Mouse (Mus musculus) R1 (cell line): ENCODE results near the gene Mdh2.

ENCODE experiments used
- DNase-seq: peaks from one replicate; pipeline ENCODE4 v3.0.0-alpha.2; 2018; ENCODE audit warnings: low read depth, low spot score

Gene Mdh2

GRCm38 (mm10) chr5:135778471-135779445 is at the start of gene Mdh2:
Gene Mdh2 (plus strand): TSS chr5:135778480.
- peak; percentile 100 for DNase-seq

DNA sequence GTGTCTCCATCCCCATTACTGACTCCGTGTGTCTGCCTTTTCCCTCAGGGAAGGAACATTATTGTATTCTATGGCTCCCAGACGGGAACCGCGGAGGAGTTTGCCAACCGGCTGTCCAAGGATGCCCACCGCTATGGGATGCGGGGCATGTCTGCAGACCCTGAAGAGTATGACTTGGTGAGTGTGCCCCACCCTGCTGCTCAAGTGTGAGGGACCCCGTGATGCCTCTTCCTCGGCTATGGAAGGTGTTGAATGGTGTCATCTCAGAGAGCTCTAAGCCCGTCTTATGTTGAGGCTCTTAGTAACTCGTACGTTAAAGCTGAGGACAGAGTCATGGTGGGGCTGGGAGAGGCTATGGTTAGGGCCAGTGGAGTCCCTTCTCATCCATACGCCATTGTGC is 48.9 kb upstream of the Mdh2 start:
- DNase-seq: no peak

GRCm38 (mm10) chr5:135730278-135730677 is 48.0 kb upstream of the Mdh2 start:
- DNase-seq: no peak

GRCm38 (mm10) chr5:135730916-135731315 is 47.4 kb upstream of the Mdh2 start:
- no peak for DNase-seq

DNA sequence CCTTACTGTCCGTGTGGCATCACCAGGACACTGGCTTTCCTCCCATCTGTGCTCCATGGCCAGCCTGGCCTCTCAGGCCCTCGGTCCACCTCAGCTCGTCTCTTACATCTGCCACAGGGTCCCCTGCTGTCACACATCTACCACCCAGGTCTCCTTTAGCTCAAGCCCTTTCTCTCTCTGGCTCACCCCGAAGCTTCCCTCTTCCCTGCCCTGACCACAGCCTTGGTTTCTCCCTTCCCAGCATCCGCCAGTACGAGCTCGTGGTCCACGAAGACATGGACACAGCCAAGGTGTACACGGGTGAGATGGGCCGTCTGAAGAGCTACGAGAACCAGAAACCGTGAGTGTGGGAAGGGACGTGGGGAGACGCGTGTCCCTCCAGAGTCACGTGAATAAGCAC is 47.0 kb upstream of the Mdh2 start:
- no peak for DNase-seq

GRCm38 (mm10) chr5:135733071-135733470 is 45.2 kb upstream of the Mdh2 start:
- DNase-seq: peak; percentile 64

- DNase-seq: no peak
These were observed 44.1 kb upstream of the Mdh2 start for GRCm38 (mm10) chr5:135734057-135734680.

DNA sequence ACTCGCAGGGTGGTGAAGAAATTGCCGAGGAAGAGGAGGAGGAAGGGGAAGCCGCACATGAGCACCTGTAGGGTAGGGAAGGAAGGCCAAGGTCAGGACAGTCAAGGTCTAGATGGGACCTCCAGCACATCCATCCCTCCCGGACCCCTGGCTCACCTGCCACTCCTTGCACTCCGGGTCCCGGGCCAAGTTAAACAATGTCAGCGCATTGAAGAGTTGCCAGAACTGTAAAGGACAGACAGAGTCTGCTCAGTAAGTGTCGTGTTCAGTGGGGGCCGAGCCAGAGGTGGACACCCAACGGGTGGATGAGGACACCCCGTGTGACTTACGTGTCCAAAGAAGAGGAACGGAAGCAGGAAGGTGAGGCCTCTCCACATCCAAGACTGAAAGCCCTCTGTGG is 42.5 kb upstream of the Mdh2 start:
- no peak for DNase-seq

DNA sequence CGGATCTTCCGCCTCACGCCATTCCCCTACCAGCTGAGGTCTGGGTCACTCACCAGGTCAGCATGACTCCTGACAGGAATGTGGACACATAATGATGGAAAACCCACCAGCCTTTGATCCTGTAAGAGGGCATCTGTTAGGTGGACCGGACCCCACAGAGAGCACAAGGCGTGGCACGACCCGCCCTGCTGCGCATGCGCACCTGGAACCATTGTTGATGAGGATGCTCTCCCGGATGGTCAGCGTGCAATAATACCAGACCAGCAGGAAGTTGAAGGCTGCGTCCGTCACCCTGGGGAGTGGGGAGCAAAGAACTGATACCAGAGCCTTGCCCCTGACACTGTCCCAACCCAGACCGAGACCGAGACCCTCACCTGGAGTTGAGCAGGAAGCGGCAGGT is 41.7 kb upstream of the Mdh2 start:
- peak; percentile 33 for DNase-seq

DNA sequence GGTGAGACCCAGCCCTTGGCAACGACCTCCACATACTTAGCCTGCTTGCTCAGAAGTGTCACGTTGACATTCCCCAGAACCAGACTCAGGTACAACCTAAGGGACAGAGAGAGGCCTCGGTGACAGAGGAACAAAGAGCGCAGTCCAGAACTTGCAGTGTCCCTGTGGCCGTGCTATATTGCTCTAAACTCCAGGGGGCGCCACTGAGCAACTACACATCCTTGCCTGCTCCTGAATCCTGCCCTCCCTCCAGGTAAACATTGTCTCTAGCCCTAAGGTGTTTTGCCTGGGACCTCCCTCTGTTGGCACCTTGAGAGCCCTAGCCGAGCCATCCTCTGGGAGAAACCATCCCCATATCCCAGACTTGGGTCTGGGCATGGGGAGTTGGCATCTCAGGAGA is 41.1 kb upstream of the Mdh2 start:
- DNase-seq: peak; percentile 62

DNA sequence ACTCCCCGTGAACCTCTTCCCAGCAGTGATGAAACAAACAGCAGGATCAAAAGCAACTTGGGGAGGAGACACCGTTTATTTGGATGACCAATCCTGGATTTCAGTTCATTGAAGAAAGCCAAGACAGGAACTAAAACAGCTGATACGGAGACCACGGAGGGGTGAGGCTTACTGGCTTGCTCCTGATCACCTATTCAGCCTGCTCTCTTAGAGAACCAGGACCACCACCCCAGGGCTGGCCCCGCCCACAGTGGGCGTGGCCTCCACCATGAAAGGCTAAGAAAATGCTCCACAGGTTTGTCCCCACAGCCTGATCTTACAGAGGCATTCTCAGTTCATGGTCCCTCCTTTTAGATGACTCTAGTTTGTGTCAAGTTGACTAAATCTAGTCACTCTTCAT is 40.0 kb upstream of the Mdh2 start:
- DNase-seq: peak; percentile 74

GRCm38 (mm10) chr5:135742156-135742555 is 36.1 kb upstream of the Mdh2 start:
- peak; percentile 48 for DNase-seq

GRCm38 (mm10) chr5:135742941-135743740 is 35.1 kb upstream of the Mdh2 start:
- DNase-seq: peak; percentile 62

DNA sequence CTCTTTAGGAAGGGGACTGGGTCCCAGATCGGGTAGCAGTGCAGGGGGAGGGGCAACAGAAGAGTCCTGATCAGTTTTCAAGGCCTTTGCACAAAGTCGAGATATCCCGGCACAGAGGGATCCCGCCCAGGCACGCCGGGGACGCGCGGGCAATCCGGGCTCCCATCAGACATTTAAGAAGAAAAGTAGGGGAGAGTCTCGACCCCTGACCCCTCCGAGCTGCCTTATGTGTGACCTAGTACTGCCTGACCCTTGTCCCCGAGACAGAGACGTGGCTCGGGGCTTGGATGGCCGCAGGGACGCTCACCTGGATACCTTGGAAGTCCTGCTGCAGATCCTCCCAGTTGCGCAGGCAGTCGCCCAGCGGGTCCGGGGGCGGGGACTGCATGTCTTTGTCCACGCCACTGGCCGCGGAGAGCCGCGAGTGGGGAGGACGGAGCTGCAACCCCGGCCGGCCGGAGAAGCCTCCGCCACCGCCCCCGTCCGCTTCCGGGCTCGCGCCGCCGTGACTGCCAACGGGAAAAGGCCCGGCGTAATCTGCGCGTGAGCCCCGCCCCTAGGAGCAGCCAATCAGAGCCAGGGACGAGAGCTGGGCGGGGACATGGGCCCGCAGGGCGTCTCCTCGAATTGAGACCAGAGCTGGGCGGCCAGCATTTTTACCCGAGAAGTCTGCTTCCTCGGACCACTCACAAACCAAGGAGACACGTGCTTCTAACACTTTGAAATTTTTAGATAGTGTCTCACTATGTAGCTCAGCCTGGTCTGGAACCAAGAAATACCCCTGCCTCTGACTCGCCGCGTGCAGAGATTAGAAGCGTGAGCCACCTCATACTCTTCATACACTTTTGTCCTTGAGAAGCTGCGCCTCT is 34.3 kb upstream of the Mdh2 start, which contains the start of gene Tmem120a:
Tmem120a (minus strand) TSS at position 708 of the 869 bp plus-strand sequence.
- DNase-seq: peak; percentile 92

DNA sequence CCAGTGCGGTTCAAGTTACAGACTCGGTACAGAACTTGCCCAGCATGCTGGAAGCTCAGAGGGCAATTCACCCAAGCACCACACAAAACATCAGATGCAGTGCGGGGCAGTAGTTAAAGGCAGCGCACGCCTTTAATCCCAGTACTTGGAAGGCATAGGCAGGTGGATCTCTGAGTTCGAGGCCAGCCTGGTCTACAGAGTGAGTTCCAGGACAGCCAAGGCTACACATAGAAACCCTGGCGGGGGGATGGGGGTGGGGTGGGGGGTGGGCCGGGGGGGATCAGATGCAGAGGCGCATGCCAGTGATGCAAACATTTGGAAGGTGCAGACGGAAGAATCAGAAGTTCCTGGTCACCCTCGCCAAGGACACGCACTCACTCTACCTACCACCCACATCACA is 33.5 kb upstream of the Mdh2 start:
- no peak for DNase-seq

GRCm38 (mm10) chr5:135751041-135751440 is 27.2 kb upstream of the Mdh2 start:
- no peak for DNase-seq

DNA sequence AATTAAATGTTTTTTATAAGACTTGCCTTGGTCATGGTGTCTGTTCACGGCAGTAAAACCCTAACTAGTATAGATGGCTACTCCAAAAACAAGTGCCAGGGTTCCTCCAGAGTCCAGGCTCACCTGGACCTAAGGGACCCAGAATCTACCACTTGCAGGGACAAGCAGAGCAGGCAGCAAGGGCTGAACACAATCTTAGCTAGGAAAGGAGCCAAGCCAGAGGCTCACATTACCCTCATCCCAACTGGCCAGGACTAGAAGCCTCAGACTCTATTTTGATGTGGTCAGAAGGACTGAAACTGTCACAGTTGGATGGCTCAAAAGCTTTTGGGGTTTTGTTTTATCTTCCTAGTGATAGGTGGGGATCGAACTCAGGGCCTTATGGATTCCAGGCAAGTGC is 26.7 kb upstream of the Mdh2 start:
- DNase-seq: no peak

DNA sequence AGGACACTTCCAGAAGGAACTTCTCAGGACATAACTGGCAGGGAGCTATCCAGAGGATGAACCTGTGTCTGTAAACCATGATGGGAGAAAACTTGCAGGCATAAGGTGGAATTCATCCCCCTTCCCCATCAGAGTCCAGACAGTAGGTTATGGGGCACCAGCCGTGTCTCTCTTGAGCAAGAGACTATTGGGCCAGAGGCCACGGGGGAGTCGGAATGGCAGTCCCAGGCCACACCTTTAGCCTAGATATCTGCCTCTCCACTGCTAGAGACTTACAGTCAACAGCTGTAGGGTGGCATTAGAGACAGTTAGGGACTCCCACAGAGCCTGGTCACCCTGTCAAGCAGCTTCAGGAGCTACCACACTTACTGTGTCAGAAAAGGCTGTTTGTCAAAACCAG is 16.4 kb upstream of the Mdh2 start:
- DNase-seq: no peak

DNA sequence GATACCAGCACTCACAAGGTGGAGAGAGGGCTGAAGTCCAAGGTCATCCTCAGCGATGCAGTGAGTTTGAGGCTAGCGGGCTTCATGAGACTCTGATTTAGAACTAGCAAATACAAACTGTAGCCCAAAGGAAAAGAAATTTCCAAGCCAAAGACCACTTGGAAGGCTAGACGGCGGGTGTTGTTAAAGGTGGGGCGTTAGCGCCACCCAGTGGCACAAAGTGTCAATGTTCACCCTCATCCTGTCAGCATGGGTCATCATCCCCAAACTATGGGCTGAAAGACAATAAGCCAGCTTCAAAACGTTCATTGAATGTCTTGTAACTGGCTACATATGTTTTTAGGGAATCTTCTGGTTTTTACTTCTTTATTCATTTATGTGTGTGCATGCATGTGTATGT is 14.8 kb upstream of the Mdh2 start:
- peak; percentile 68 for DNase-seq

DNA sequence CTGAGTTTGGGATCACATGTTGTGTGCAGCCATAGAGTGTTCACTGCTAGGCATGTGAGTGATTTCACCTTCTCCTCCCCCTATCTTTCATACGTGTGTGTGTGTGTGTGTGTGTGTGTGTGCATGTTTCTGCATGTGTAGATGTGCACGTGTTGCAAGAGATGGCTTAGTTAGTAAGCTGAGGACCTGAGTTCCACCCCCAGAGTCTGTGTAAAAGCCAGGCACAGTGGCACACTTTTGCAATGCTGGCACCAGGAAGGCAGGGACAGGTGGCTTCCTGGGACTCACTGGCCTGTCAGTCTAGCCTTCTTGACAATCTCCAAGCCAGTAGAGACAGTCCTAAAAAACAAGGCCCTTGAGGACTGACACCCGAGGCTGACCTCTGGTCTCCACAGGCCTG is 13.3 kb upstream of the Mdh2 start:
- DNase-seq: no peak

- no peak for DNase-seq
These were observed 5.8 kb upstream of the Mdh2 start for GRCm38 (mm10) chr5:135772519-135772918.
